Mouse (Mus musculus): Measurements from ENCODE around the gene Smc6. TPM values are rescaled to one million over a fixed set of nuclear protein-coding genes. Genes with fewer than 3 reads are reported as not detected.

The Smc6 gene
- total RNA-seq, 2 experiments from 2014 or later: 25.4 to 31.7 TPM

Small RNAs within 50 kb of the gene (microRNA-seq; reads per million reads assigned to microRNA genes)
- 0.26 to 2.2 reads per million in 2 experiments for gene Mir7675 (ENCODE audit: borderline replicate concordance in 2 of 2)

Other genes with a start within 250 kb of the Smc6 start
- gene Kcns3, start 114.8 kb upstream of the Smc6 start, total RNA-seq (2021): 1 to 10 TPM in 1 of 2 experiments, under 1 TPM in 1; 0.36 to 1.3 TPM
- gene Msgn1, start 56.9 kb upstream of the Smc6 start, total RNA-seq (2021): not detected
- 1 to 10 TPM; 2.5 to 3.2 TPM for gene Gen1, start 85 bp upstream of the Smc6 start, total RNA-seq (2021)
- under 1 TPM in 1 of 2 experiments, not detected in 1; 0.13 TPM for gene Vsnl1, start 170.7 kb downstream of the Smc6 start, total RNA-seq (2021)
- gene Rad51ap2, start 190.2 kb downstream of the Smc6 start, total RNA-seq (2021): not detected